Mouse (Mus musculus) erythroblast, embryonic 14.5 days (primary cell): Measurements from ENCODE around the gene Ccdc22.

Source experiments
- GATA1 ChIP-seq: IDR thresholded peaks from 2 replicates; pipeline ENCODE4 v1.6.1; 2012; ENCODE audit warnings: low read length, inconsistent platforms, mixed read lengths
- TAL1 ChIP-seq: IDR thresholded peaks from 3 replicates; pipeline ENCODE4 v1.6.1; 2012; ENCODE audit warnings: low read length, inconsistent platforms, mixed read lengths

GRCm38 (mm10) chrX:7566352-7566751, 39.0 kb downstream of the Ccdc22 start:
- TF ChIP-seq GATA1 (no peak), TAL1 (no peak)
